Mouse (Mus musculus) liver, adult 2 months (tissue): Measurements from ENCODE around the gene Hist1h2ak. TPM values are rescaled to one million over a fixed set of nuclear protein-coding genes. Genes with fewer than 3 reads are reported as not detected.
"Not testable (repeated sequence)": the region's sequence is repeated elsewhere in the genome, so short reads cannot be mapped to it uniquely, and the experiment has no call there.

Experiments
- DNase-seq: peaks from one replicate; pipeline ENCODE4 v3.0.0-alpha.2; 2011; ENCODE audit warnings: low read depth, low spot score; ENCODE audit errors: extremely low read depth
- H3K27ac ChIP-seq: fragments of 200-500 bp; replicated peaks from 2 replicates; pipeline ENCODE4 v1.5.1; 2012; ENCODE audit warnings: low read depth, mild to moderate bottlenecking, control low read depth, inconsistent platforms, low read length; ENCODE audit not compliant: insufficient read depth
- H3K27me3 ChIP-seq: fragments of 200-500 bp; 2 replicates; pipeline ENCODE4 v1.6.1; 2012; ENCODE audit warnings: mild to moderate bottlenecking, moderate library complexity, low read length, inconsistent platforms; ENCODE audit not compliant: control insufficient read depth, insufficient read depth
- H3K36me3 ChIP-seq: fragments of 200-500 bp; 2 replicates; pipeline ENCODE4 v1.6.1; 2012; ENCODE audit warnings: low read length, inconsistent platforms; ENCODE audit not compliant: control insufficient read depth, insufficient read depth
- H3K4me1 ChIP-seq: fragments of 200-500 bp; 2 replicates; pipeline ENCODE4 v1.6.1; 2011; ENCODE audit warnings: low read length; ENCODE audit not compliant: control insufficient read depth, insufficient read depth
- H3K4me3 ChIP-seq: fragments of 200-500 bp; 2 replicates; pipeline ENCODE4 v1.5.1; 2011; ENCODE audit warnings: low read depth, mild to moderate bottlenecking, control low read depth, low read length, moderate library complexity; ENCODE audit not compliant: insufficient read depth
- H3K79me2 ChIP-seq: fragments of 200-500 bp; 2 replicates; pipeline ENCODE4 v1.6.1; 2012; ENCODE audit warnings: inconsistent platforms, mild to moderate bottlenecking, low read length, moderate library complexity; ENCODE audit not compliant: control insufficient read depth, insufficient read depth
- H3K9ac ChIP-seq: fragments of 200-500 bp; 2 replicates; pipeline ENCODE4 v1.6.1; 2012; ENCODE audit warnings: low read depth, mild to moderate bottlenecking, control low read depth, inconsistent platforms, low read length
- CTCF ChIP-seq: fragments of 200-500 bp; IDR thresholded peaks from 2 replicates; pipeline ENCODE4 v1.5.1; 2011; ENCODE audit warnings: low read depth, low read length, control low read depth
- POLR2A ChIP-seq: fragments of 200-500 bp; IDR thresholded peaks from 2 replicates; pipeline ENCODE4 v1.6.1; 2011; ENCODE audit warnings: low read length, control low read depth; ENCODE audit not compliant: insufficient read depth; ENCODE audit errors: extremely low read depth
- WGBS: fragments of 180-500 bp; shearing (Covaris S2); methylation state at CpG from one replicate; pipeline ENCODE4 v1.1.7; 2018; 5-methylcytosine and 5-hydroxymethylcytosine counted together
- polyA plus RNA-seq: library from polyadenylated mRNA; depleted of rRNA; stranded (reverse); fragments of >200 nt; gene quantifications from 2 replicates; pipeline ENCODE4 v1.2.3, GENCODE M21; 2012
- total RNA-seq: library from RNA; depleted of rRNA; stranded (reverse); fragments of >200 nt; gene quantifications from 2 replicates; pipeline ENCODE4 v1.2.3, GENCODE M21; 2014

Gene Hist1h2ak
- total and polyA plus RNA-seq, 2 experiments: 3.3 TPM; not detected in 1

DNA sequence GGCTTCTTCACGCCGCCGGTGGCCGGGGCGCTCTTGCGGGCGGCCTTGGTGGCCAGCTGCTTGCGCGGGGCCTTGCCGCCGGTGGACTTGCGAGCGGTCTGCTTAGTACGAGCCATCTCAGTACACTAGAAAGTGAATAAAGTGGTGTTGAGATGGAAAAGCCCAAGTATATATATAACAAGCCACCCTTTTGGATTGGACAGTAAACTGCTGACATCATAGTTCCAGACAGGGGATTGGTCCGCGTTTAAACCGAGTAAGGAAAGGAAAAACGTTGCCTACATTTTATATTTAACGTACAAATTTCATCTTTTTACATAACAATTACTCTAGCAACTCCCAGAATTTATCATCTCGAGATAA, 29.6 kb upstream of the Hist1h2ak start, which contains the start of gene Hist1h3i:
Gene Hist1h3i (minus strand): TSS at position 116 of the 363 bp plus-strand sequence.
- H3K4me1 ChIP-seq: peaks cover 8% of the 10 kb centered on the region
- H3K9ac ChIP-seq: no peak within 1 kb of the TSS
- H3K4me3 ChIP-seq: peak within 1 kb of the TSS; percentile 56; the same call in 1 of the 2 replicates
- no peak within 1 kb of the TSS for H3K27ac ChIP-seq
- peak; percentile 70 for DNase-seq
- H3K79me2 ChIP-seq: no peaks in the 10 kb centered on the region
- no peaks in the 10 kb centered on the region for H3K36me3 ChIP-seq
- under 1% methylated on average over 17 of the region's 20 CpGs for WGBS
- H3K27me3 ChIP-seq: no peaks in the 10 kb centered on the region
- TF ChIP-seq CTCF: no peak
- TF ChIP-seq POLR2A: 0 out of 2 replicates have a peak, but pooled peaks have one; percentile 6

DNA sequence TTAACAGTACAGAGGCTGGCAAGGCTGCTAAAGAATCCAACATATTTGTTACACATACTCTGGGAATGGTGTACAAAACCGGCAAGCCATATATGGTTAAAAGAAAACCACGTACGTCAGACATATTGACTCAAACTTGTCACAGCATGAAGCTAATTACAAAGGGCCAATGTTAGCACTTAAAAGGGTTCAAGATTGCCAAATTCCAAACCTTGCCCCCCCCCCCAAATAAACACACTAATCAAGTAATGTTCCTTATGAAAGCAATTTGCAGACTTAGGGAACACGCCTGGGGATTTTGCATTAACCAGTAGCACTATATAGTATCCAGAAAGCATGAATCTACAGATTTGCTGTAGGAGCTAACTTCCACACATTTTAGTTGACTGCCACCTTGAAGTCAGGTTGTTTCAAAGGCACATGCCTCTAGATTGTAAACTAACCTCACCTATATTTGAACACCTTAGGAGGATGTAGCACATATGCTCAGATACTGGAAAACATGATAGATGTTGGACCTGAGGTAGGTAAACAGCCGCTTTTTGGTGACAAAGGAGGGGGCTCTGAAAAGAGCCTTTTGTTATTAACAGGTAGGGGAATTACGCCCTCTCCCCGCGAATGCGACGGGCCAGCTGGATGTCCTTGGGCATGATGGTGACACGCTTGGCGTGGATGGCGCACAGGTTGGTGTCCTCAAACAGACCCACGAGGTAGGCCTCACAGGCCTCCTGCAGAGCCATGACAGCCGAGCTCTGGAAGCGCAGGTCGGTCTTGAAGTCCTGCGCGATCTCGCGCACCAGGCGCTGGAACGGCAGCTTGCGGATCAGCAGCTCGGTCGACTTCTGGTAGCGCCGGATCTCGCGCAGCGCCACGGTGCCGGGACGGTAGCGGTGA, 29.0 kb upstream of the Hist1h2ak start:
- WGBS: 10% methylated on average over 17 of the region's 35 CpGs
- H3K9ac ChIP-seq, H3K79me2 ChIP-seq, H3K4me1 ChIP-seq, H3K36me3 ChIP-seq, DNase-seq, H3K27me3 ChIP-seq, H3K27ac ChIP-seq: not testable (repeated sequence)
- TF ChIP-seq POLR2A: 0 out of 2 replicates have a peak, but pooled peaks have one; percentile 42
- peak overlapping the region; percentile 40; the same call in 1 of the 2 replicates for H3K4me3 ChIP-seq

DNA sequence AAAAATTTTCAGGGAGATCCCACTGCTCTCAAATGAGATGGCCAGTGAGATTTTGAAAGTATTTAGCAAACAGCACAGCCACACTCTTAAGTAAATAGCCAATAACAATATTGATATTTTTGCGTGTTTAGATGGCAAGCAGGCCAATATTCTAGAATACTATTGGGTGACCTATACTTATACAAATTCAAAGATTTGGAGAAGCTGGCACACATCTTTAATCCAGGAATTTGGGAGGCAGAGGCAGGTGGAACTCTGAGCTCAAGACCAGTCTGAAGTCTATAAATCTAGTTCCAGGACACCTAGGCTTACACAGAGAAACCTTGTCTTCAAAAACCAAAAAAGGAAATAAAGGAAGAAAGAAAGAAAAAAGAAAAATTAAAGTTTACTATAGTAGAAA, 28.0 kb upstream of the Hist1h2ak start:
- no peak overlapping the region for H3K27ac ChIP-seq
- peaks cover 7% of the 10 kb centered on the region for H3K4me1 ChIP-seq
- WGBS: 54% methylated on average over 1 of the region's 1 CpGs
- no peaks in the 10 kb centered on the region for H3K36me3 ChIP-seq
- no peaks in the 10 kb centered on the region for H3K79me2 ChIP-seq
- H3K27me3 ChIP-seq: no peaks in the 10 kb centered on the region
- no peak for DNase-seq
- no peak overlapping the region for H3K4me3 ChIP-seq
- no peak overlapping the region for H3K9ac ChIP-seq
- TF ChIP-seq POLR2A (no peak), CTCF (no peak)

DNA sequence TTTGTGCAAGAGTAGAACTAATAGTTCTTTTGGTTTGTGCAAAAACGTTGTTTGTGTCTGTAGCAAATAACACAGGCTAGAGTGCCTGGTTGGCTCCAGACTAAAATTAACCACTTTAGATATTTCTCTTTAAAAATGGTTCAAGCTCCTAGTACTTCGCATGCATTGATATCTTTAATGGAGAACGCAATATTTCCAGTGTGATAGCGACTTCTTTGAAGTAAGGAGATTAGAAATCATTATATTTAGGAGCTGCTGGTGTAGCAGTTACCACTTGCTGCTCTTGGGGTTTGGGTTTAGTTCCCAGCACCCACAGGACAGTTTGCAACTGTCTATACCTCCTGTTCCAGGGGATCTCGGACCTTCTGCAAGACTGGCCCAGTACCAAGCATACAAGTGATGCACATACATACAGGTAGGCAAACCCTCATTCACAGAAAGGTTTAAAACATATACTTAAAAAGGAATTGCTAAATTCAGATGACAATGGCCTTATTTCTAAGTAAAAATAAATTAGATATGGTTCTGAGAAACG, 27.5 kb upstream of the Hist1h2ak start:
- no peak overlapping the region for H3K27ac ChIP-seq
- H3K4me1 ChIP-seq: peaks cover 7% of the 10 kb centered on the region
- TF ChIP-seq CTCF (no peak), POLR2A (no peak)
- WGBS: 54% methylated on average over 6 of the region's 6 CpGs
- no peaks in the 10 kb centered on the region for H3K79me2 ChIP-seq
- no peak for DNase-seq
- no peak overlapping the region for H3K4me3 ChIP-seq
- H3K27me3 ChIP-seq: no peaks in the 10 kb centered on the region
- no peak overlapping the region for H3K9ac ChIP-seq
- no peaks in the 10 kb centered on the region for H3K36me3 ChIP-seq

DNA sequence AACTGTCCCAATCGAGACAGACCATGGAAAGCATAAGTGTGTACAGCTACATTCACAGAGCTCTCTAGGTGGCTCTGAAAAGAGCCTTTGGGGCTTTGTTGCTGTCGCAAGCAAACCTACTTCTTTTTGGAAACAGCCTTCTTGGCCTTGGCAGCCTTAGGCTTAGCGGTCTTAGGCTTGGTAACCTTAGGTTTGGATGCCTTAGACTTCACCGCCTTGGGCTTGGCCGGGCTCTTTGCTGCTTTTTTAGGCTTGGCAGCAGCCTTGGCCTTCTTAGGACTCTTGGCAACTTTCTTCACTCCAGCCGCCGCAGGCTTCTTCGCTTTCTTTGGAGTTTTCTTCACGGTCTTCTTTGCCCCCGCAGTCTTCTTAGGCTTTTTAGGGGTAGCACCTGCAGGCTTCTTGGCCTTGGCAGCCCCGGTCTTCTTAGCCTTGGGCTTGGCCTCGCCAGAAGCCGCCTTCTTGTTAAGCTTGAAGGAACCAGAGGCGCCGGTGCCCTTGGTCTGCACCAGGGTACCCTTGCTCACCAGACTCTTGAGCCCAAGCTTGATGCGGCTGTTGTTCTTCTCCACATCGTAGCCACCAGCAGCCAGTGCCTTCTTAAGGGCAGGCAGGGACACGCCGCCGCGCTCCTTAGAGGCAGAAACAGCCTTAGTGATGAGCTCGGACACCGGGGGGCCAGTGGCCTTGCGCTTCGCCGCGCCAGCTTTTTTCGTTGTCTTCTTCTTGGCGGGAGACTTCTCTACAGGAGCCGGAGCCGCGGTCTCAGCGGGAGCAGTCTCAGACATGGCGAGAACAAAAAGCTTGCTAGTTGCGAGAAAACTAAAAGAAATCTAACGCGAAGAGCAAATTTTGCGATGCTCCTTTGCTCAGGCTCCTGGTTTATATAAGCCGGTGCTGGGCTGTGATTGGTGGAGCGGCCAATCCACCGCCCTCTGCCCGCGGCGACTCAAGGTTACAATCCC, 26.4 kb upstream of the Hist1h2ak start, which contains the start of gene Hist1h1b:
Gene Hist1h1b (minus strand): TSS at position 859 of the 965 bp plus-strand sequence.
- DNase-seq: peak; percentile 31
- Histone ChIP-seq H3K36me3 (no peaks in the 10 kb centered on the region), H3K27ac (no peak within 1 kb of the TSS), H3K79me2 (no peaks in the 10 kb centered on the region), H3K4me3 (peak within 1 kb of the TSS; percentile 57), H3K9ac (peak within 1 kb of the TSS; percentile 69), H3K27me3 (no peaks in the 10 kb centered on the region), H3K4me1 (peaks cover 7% of the 10 kb centered on the region)
- 0 out of 2 replicates have a peak, but pooled peaks have one; percentile 30 for TF ChIP-seq POLR2A
- no peak for TF ChIP-seq CTCF
- WGBS: 1% methylated on average over 44 of the region's 44 CpGs
